6 mouse cellular contexts compared by ENCODE assay signal in genomic region chr2:119665744-119666143, GRCm38 (mm10). TPM values are rescaled to one million over a fixed set of nuclear protein-coding genes. Genes with fewer than 3 reads are reported as not detected.
DNase-seq lines count a peak whose midpoint lies in the region; ATAC-seq and TF ChIP-seq lines count a peak whose summit lies in the region.
"Not testable (repeated sequence)": the region's sequence is repeated elsewhere in the genome, so short reads cannot be mapped to it uniquely, and the experiment has no call there.

No protein-coding gene starts in this region.

- not testable (repeated sequence) for H3K4me1 ChIP-seq in heart, adult 2 months (ENCODE audit: control insufficient read depth, insufficient read depth, low read length); lung, embryonic 14.5 days (ENCODE audit: insufficient read depth); testis, adult 2 months (ENCODE audit: control insufficient read depth, insufficient read depth, low read length)
- H3K4me1 ChIP-seq in liver, embryonic 14.5 days (replicated peaks; ENCODE audit: control insufficient read depth in 2 of 2, insufficient read depth in 2 of 2, low read length in 1 of 2): peaks cover 7 to 13% of the 10 kb centered on the region in 2 experiments; a peak in 3 of 4 replicates

- not testable (repeated sequence) for H3K4me3 ChIP-seq in gastrocnemius, adult 2 months; heart, adult 2 months; layer of hippocampus, adult 2 months; liver, embryonic 14.5 days (ENCODE audit: insufficient read depth in 1 of 2, low read depth in 2 of 2, low read length in 2 of 2); lung, embryonic 14.5 days (ENCODE audit: low read depth, low read length)
- H3K4me3 ChIP-seq in testis, adult 2 months (ENCODE audit: control insufficient read depth, low read depth, low read length): peak overlapping the region; percentile 21; the same call in 1 of the 2 replicates

- not testable (repeated sequence) for DNase-seq in gastrocnemius, adult 2 months; heart, adult 2 months; layer of hippocampus, adult 2 months (ENCODE audit: low spot score in 2 of 2); liver, embryonic 14.5 days (ENCODE audit: low read depth in 3 of 3, low spot score in 3 of 3); lung, embryonic 14.5 days

- not testable (repeated sequence) for H3K36me3 ChIP-seq in heart, adult 2 months (ENCODE audit: control insufficient read depth, insufficient read depth, low read length); liver, embryonic 14.5 days (replicated peaks; ENCODE audit: control insufficient read depth, insufficient read depth, low read depth); lung, embryonic 14.5 days (ENCODE audit: insufficient read depth); testis, adult 2 months (ENCODE audit: control insufficient read depth, insufficient read depth, low read length)

- not testable (repeated sequence) for H3K9me3 ChIP-seq in liver, embryonic 14.5 days (ENCODE audit: control insufficient read depth, low read length); lung, embryonic 14.5 days (ENCODE audit: low read depth, low read length)

- not testable (repeated sequence) for TF ChIP-seq POLR2A in heart, adult 2 months (IDR thresholded peaks at IDR 0.05; ENCODE audit: insufficient read depth, low read depth, low read length); testis, adult 2 months (IDR thresholded peaks at IDR 0.05; ENCODE audit: control insufficient read depth, low read depth, low read length)

- intact Hi-C loops in gastrocnemius, adult 2 months (cut with DNase I): not testable (repeated sequence)
- intact Hi-C loops in heart, adult 2 months (cut with DNase I): loop anchor here (2.0 kb wide), 1 partner anchor 73 kb away; no protein-coding TSS in a partner anchor

- H3K79me2 ChIP-seq in heart, adult 2 months (replicated peaks; ENCODE audit: control insufficient read depth, insufficient read depth, low read length): not testable (repeated sequence)

- TF ChIP-seq CTCF in gastrocnemius, adult 2 months (IDR thresholded peaks at IDR 0.05): peak; percentile 19; the same call in 1 of the 2 replicates
- peak; percentile 18; the same call in 1 of the 2 replicates for TF ChIP-seq CTCF in heart, adult 2 months (IDR thresholded peaks at IDR 0.05)
- TF ChIP-seq CTCF in layer of hippocampus, adult 2 months (conservative IDR thresholded peaks at IDR 0.05): peak; percentile 34
- TF ChIP-seq CTCF in liver, embryonic 14.5 days (IDR thresholded peaks at IDR 0.05; ENCODE audit: low read depth): peak; percentile 61
- TF ChIP-seq CTCF in lung, embryonic 14.5 days (IDR thresholded peaks at IDR 0.05; ENCODE audit: low read depth): peak; percentile 28; the same call in 1 of the 2 replicates
- TF ChIP-seq CTCF in testis, adult 2 months (IDR thresholded peaks at IDR 0.05; ENCODE audit: control insufficient read depth, insufficient read depth, insufficient replicate concordance, low read depth, low read length): peak; percentile 37; the same call in 1 of the 2 replicates

- not testable (repeated sequence) for H3K9ac ChIP-seq in heart, adult 2 months (ENCODE audit: low read depth, low read length); liver, embryonic 14.5 days (replicated peaks); lung, embryonic 14.5 days

- WGBS in heart, adult 2 months: 70% methylated on average over 20 of the region's 23 CpGs
- 74% methylated on average over 19 of the region's 23 CpGs for WGBS in liver, embryonic 14.5 days (ENCODE audit: insufficient replicate concordance)
- 73% methylated on average over 20 of the region's 23 CpGs for WGBS in lung, embryonic 14.5 days

- ATAC-seq in liver, embryonic 14.5 days (ENCODE audit: insufficient read depth); lung, embryonic 14.5 days (ENCODE audit: insufficient read depth): not testable (repeated sequence)

- not testable (repeated sequence) for H3K4me2 ChIP-seq in liver, embryonic 14.5 days (ENCODE audit: low read depth); lung, embryonic 14.5 days

- H3K27ac ChIP-seq in gastrocnemius, adult 2 months; heart, adult 2 months; layer of hippocampus, adult 2 months; liver, embryonic 14.5 days; lung, embryonic 14.5 days (ENCODE audit: low read depth); testis, adult 2 months (ENCODE audit: control insufficient read depth, insufficient read depth, low read depth, low read length): not testable (repeated sequence)

- TF ChIP-seq EP300 in heart, adult 2 months (IDR thresholded peaks at IDR 0.05; ENCODE audit: insufficient read depth, low read depth, low read length); liver, embryonic 14.5 days (IDR thresholded peaks at IDR 0.05; ENCODE audit: low read depth): not testable (repeated sequence)

- H3K27me3 ChIP-seq in heart, adult 2 months (ENCODE audit: control insufficient read depth, insufficient read depth, low read length); liver, embryonic 14.5 days (ENCODE audit: control insufficient read depth, insufficient read depth, low read length); lung, embryonic 14.5 days (ENCODE audit: insufficient read depth, low read length); testis, adult 2 months (ENCODE audit: control insufficient read depth, insufficient read depth, low read length): not testable (repeated sequence)

RNA-seq across cellular contexts. Expression of gene Ndufaf1, which starts 3.1 kb away (rescaled TPM):
- 10 to 100 TPM; 36.7 to 62.7 TPM for total RNA-seq in gastrocnemius, adult 2 months (2021)
- total RNA-seq in heart, adult 2 months (2021): 10 to 100 TPM; 58.6 to 63.6 TPM
- polyA plus RNA-seq in heart, adult 2 months (2012; rRNA removed): 16.1 and 33.9 TPM in 2 replicates
- 10 to 100 TPM; 30.7 to 31.9 TPM for total RNA-seq in layer of hippocampus, adult 2 months (2021)
- polyA plus RNA-seq in liver, embryonic 14.5 days (2012; rRNA removed): 7.1 and 11.7 TPM in 2 replicates
- 28.5 and 30.2 TPM in 2 replicates for polyA plus RNA-seq in liver, embryonic 14.5 days (2014; fragmentation: Nextera tagmentation; extraction: Ambion mirVana)
- 36.7 and 37.4 TPM in 2 replicates for polyA plus RNA-seq in lung, embryonic 14.5 days (2014; fragmentation: Nextera tagmentation; extraction: Ambion mirVana)
- 5.2 and 6.7 TPM in 2 replicates for polyA plus RNA-seq in testis, adult 2 months (2012; rRNA removed)

RNA-seq across cellular contexts. Expression of gene Rtf1, which starts 9.1 kb away (rescaled TPM):
- 10 to 100 TPM; 25.3 to 27.2 TPM for total RNA-seq in gastrocnemius, adult 2 months (2021)
- total RNA-seq in heart, adult 2 months (2021): 10 to 100 TPM; 21.9 to 22.8 TPM
- polyA plus RNA-seq in heart, adult 2 months (2012; rRNA removed): 8.7 and 12.7 TPM in 2 replicates
- 10 to 100 TPM; 60.3 to 62.9 TPM for total RNA-seq in layer of hippocampus, adult 2 months (2021)
- polyA plus RNA-seq in liver, embryonic 14.5 days (2012; rRNA removed): 6.1 and 7.9 TPM in 2 replicates
- 6.6 and 9.0 TPM in 2 replicates for polyA plus RNA-seq in liver, embryonic 14.5 days (2014; fragmentation: Nextera tagmentation; extraction: Ambion mirVana)
- 26.2 and 28.0 TPM in 2 replicates for polyA plus RNA-seq in lung, embryonic 14.5 days (2014; fragmentation: Nextera tagmentation; extraction: Ambion mirVana)
- polyA plus RNA-seq in testis, adult 2 months (2012; rRNA removed): 9.3 and 11.8 TPM in 2 replicates

RNA-seq across cellular contexts. Expression of gene Oip5, which starts 47.5 kb away (rescaled TPM):
- total RNA-seq in gastrocnemius, adult 2 months (2021): not detected
- total RNA-seq in heart, adult 2 months (2021): under 1 TPM; 0.16 to 0.37 TPM
- polyA plus RNA-seq in heart, adult 2 months (2012; rRNA removed): 0.20 and 0.26 TPM in 2 replicates
- total RNA-seq in layer of hippocampus, adult 2 months (2021): under 1 TPM; 0.91 to 0.92 TPM
- polyA plus RNA-seq in liver, embryonic 14.5 days (2012; rRNA removed): 22.6 and 23.9 TPM in 2 replicates
- 30.1 and 37.8 TPM in 2 replicates for polyA plus RNA-seq in liver, embryonic 14.5 days (2014; fragmentation: Nextera tagmentation; extraction: Ambion mirVana)
- 25.3 and 27.8 TPM in 2 replicates for polyA plus RNA-seq in lung, embryonic 14.5 days (2014; fragmentation: Nextera tagmentation; extraction: Ambion mirVana)
- polyA plus RNA-seq in testis, adult 2 months (2012; rRNA removed): 10.3 and 11.4 TPM in 2 replicates

RNA-seq across cellular contexts. Expression of gene Nusap1, which starts 47.6 kb away (rescaled TPM):
- under 1 TPM; 0.11 to 0.28 TPM for total RNA-seq in gastrocnemius, adult 2 months (2021)
- total RNA-seq in heart, adult 2 months (2021): 1 to 10 TPM in 1 of 2 experiments, under 1 TPM in 1; 0.84 to 2.0 TPM
- polyA plus RNA-seq in heart, adult 2 months (2012; rRNA removed): 0.26 and 0.31 TPM in 2 replicates
- under 1 TPM; 0.88 to 0.97 TPM for total RNA-seq in layer of hippocampus, adult 2 months (2021)
- 24.3 and 45.1 TPM in 2 replicates for polyA plus RNA-seq in liver, embryonic 14.5 days (2012; rRNA removed)
- polyA plus RNA-seq in liver, embryonic 14.5 days (2014; fragmentation: Nextera tagmentation; extraction: Ambion mirVana): 88.3 and 88.4 TPM in 2 replicates
- polyA plus RNA-seq in lung, embryonic 14.5 days (2014; fragmentation: Nextera tagmentation; extraction: Ambion mirVana): 83.9 and 84.5 TPM in 2 replicates
- polyA plus RNA-seq in testis, adult 2 months (2012; rRNA removed): 6.0 and 7.1 TPM in 2 replicates
